ENCODE assay signal across 9 mouse cellular contexts in genomic region chr7:28957997-28958725, GRCm38 (mm10). TPM values are rescaled to one million over a fixed set of nuclear protein-coding genes. Genes with fewer than 3 reads are reported as not detected.
DNase-seq lines count a peak whose midpoint lies in the region; ATAC-seq and TF ChIP-seq lines count a peak whose summit lies in the region.
"Had no signal": no experiment of that assay in that cellular context is flagged by ENCODE, and none has a peak within 500 bp of the region (broad histone marks: within the 10 kb centered on the region; RNA-seq: fewer than 3 reads in every experiment).

No protein-coding gene starts in this region.

- peaks cover 12% of the 10 kb centered on the region for H3K36me3 ChIP-seq in embryonic facial prominence, embryonic 13.5 days
- peaks cover 32% of the 10 kb centered on the region for H3K36me3 ChIP-seq in embryonic facial prominence, embryonic 10.5 days (replicated peaks)
- H3K36me3 ChIP-seq in kidney, postnatal 0 days (ENCODE audit: insufficient read depth, low read length) = no peaks in the 10 kb centered on the region
- H3K36me3 ChIP-seq in embryonic facial prominence, embryonic 15.5 days = 0 out of 2 replicates have a peak, but pooled peaks cover 6% of the 10 kb centered on the region
- no peaks in the 10 kb centered on the region for H3K36me3 ChIP-seq in liver, postnatal 0 days (replicated peaks; ENCODE audit: insufficient read depth, low read length)
- H3K36me3 ChIP-seq in midbrain, embryonic 14.5 days (ENCODE audit: control insufficient read depth, insufficient read depth, low read length) = no peaks in the 10 kb centered on the region

- no peak for TF ChIP-seq CTCF in kidney, postnatal 0 days (IDR thresholded peaks at IDR 0.05; ENCODE audit: low read depth)
- no peak for TF ChIP-seq CTCF in liver, postnatal 0 days (IDR thresholded peaks at IDR 0.05; ENCODE audit: low read depth)

- no peak for TF ChIP-seq EP300 in liver, postnatal 0 days (IDR thresholded peaks at IDR 0.05; ENCODE audit: low read depth)

- H3K4me2 ChIP-seq in embryonic facial prominence, embryonic 13.5 days = no peak overlapping the region; the same call in 1 of the 2 replicates
- H3K4me2 ChIP-seq in kidney, postnatal 0 days (ENCODE audit: low read length) = peak overlapping the region; percentile 91
- H3K4me2 ChIP-seq in embryonic facial prominence, embryonic 15.5 days (replicated peaks) = no peak overlapping the region
- H3K4me2 ChIP-seq in liver, postnatal 0 days (ENCODE audit: low read depth, low read length) = peak overlapping the region; percentile 92
- no peak overlapping the region for H3K4me2 ChIP-seq in midbrain, embryonic 14.5 days (ENCODE audit: low read length)
- H3K4me2 ChIP-seq: midbrain, embryonic 11.5 days had no signal

- no peaks in the 10 kb centered on the region for H3K9me3 ChIP-seq in embryonic facial prominence, embryonic 13.5 days
- H3K9me3 ChIP-seq in embryonic facial prominence, embryonic 10.5 days = no peaks in the 10 kb centered on the region
- H3K9me3 ChIP-seq in kidney, postnatal 0 days (replicated peaks; ENCODE audit: low read length) = no peaks in the 10 kb centered on the region
- no peaks in the 10 kb centered on the region for H3K9me3 ChIP-seq in embryonic facial prominence, embryonic 15.5 days (replicated peaks)
- no peaks in the 10 kb centered on the region for H3K9me3 ChIP-seq in liver, postnatal 0 days (ENCODE audit: low read length)
- no peaks in the 10 kb centered on the region for H3K9me3 ChIP-seq in midbrain, embryonic 14.5 days (ENCODE audit: control insufficient read depth, low read length)

- WGBS in embryonic facial prominence, embryonic 13.5 days = 56% methylated on average over 1 of the region's 1 CpGs
- WGBS in embryonic facial prominence, embryonic 10.5 days = 75% methylated on average over 1 of the region's 1 CpGs
- WGBS in kidney, postnatal 0 days = 63% methylated on average over 1 of the region's 1 CpGs
- WGBS in embryonic facial prominence, embryonic 15.5 days = 56% methylated on average over 1 of the region's 1 CpGs
- WGBS in liver, postnatal 0 days (ENCODE audit: insufficient replicate concordance) = 28% methylated on average over 1 of the region's 1 CpGs
- 82% methylated on average over 1 of the region's 1 CpGs for WGBS in midbrain, embryonic 14.5 days

- H3K4me3 ChIP-seq in embryonic facial prominence, embryonic 13.5 days = no peak overlapping the region
- H3K4me3 ChIP-seq in embryonic facial prominence, embryonic 10.5 days = no peak overlapping the region
- H3K4me3 ChIP-seq in kidney, postnatal 0 days (replicated peaks; ENCODE audit: low read depth, low read length) = no peak overlapping the region
- no peak overlapping the region for H3K4me3 ChIP-seq in embryonic facial prominence, embryonic 15.5 days (replicated peaks)
- H3K4me3 ChIP-seq in liver, postnatal 0 days (ENCODE audit: low read depth, low read length) = no peak overlapping the region; the same call in 1 of the 2 replicates
- H3K4me3 ChIP-seq in midbrain, embryonic 14.5 days (replicated peaks; ENCODE audit: low read depth, low read length) = no peak overlapping the region

- no peak overlapping the region for H3K27ac ChIP-seq in embryonic facial prominence, embryonic 13.5 days
- no peak overlapping the region for H3K27ac ChIP-seq in embryonic facial prominence, embryonic 10.5 days (replicated peaks)
- 0 out of 2 replicates have a peak overlapping the region, but pooled peaks have one; percentile 31 for H3K27ac ChIP-seq in kidney, postnatal 0 days
- H3K27ac ChIP-seq in embryonic facial prominence, embryonic 15.5 days (replicated peaks) = peak overlapping the region; percentile 34; the same call in 1 of the 2 replicates
- H3K27ac ChIP-seq in liver, postnatal 0 days (ENCODE audit: low read depth) = peak overlapping the region; percentile 69
- no peak overlapping the region for H3K27ac ChIP-seq in midbrain, embryonic 14.5 days (replicated peaks; ENCODE audit: low read depth, low read length)

- peaks cover 70% of the 10 kb centered on the region for H3K4me1 ChIP-seq in embryonic facial prominence, embryonic 13.5 days
- H3K4me1 ChIP-seq in embryonic facial prominence, embryonic 10.5 days = peaks cover 80% of the 10 kb centered on the region
- peaks cover 49% of the 10 kb centered on the region for H3K4me1 ChIP-seq in kidney, postnatal 0 days (replicated peaks; ENCODE audit: insufficient read depth, low read length)
- peaks cover 70% of the 10 kb centered on the region for H3K4me1 ChIP-seq in embryonic facial prominence, embryonic 15.5 days
- peaks cover 78% of the 10 kb centered on the region for H3K4me1 ChIP-seq in liver, postnatal 0 days (ENCODE audit: insufficient read depth)
- H3K4me1 ChIP-seq in midbrain, embryonic 14.5 days (ENCODE audit: control insufficient read depth, insufficient read depth, low read length) = peaks cover 33% of the 10 kb centered on the region

- 0 out of 2 replicates have a peak overlapping the region, but pooled peaks have one; percentile 16 for H3K9ac ChIP-seq in embryonic facial prominence, embryonic 13.5 days
- H3K9ac ChIP-seq in kidney, postnatal 0 days (ENCODE audit: low read depth, low read length) = no peak overlapping the region
- H3K9ac ChIP-seq in embryonic facial prominence, embryonic 15.5 days = no peak overlapping the region
- H3K9ac ChIP-seq in liver, postnatal 0 days (replicated peaks) = peak overlapping the region; percentile 93; the same call in 1 of the 2 replicates
- H3K9ac ChIP-seq in midbrain, embryonic 14.5 days (replicated peaks; ENCODE audit: low read length) = no peak overlapping the region

- no peak for ATAC-seq in embryonic facial prominence, embryonic 13.5 days (ENCODE audit: insufficient number of reproducible peaks, insufficient read depth, low FRiP score, low TSS enrichment, low read depth)
- ATAC-seq in kidney, postnatal 0 days (replicated peaks; ENCODE audit: low FRiP score, low read depth) = no peak
- ATAC-seq in embryonic facial prominence, embryonic 15.5 days (ENCODE audit: insufficient number of reproducible peaks, low FRiP score, low TSS enrichment, low read depth) = no peak
- ATAC-seq in liver, postnatal 0 days = no peak
- no peak for ATAC-seq in midbrain, embryonic 14.5 days (ENCODE audit: low FRiP score, low TSS enrichment)
- ATAC-seq in cerebellum, adult (ENCODE audit: insufficient number of reproducible peaks, low FRiP score, low TSS enrichment) = no peak

- no peak for DNase-seq in embryonic facial prominence, embryonic 10.5 days (ENCODE audit: low spot score)
- DNase-seq in kidney, postnatal 0 days (ENCODE audit: low spot score) = no peak
- no peak for DNase-seq in kidney, adult 9 months
- DNase-seq in liver, postnatal 0 days = no peak
- DNase-seq in midbrain, embryonic 14.5 days = no peak

- no peaks in the 10 kb centered on the region for H3K27me3 ChIP-seq in embryonic facial prominence, embryonic 13.5 days
- no peaks in the 10 kb centered on the region for H3K27me3 ChIP-seq in embryonic facial prominence, embryonic 10.5 days (replicated peaks; ENCODE audit: low read depth, poor library complexity, severe bottlenecking)
- H3K27me3 ChIP-seq in kidney, postnatal 0 days (ENCODE audit: insufficient read depth, low read length) = no peaks in the 10 kb centered on the region
- no peaks in the 10 kb centered on the region for H3K27me3 ChIP-seq in embryonic facial prominence, embryonic 15.5 days
- no peaks in the 10 kb centered on the region for H3K27me3 ChIP-seq in liver, postnatal 0 days (ENCODE audit: insufficient read depth, low read length)
- H3K27me3 ChIP-seq in midbrain, embryonic 14.5 days (ENCODE audit: control insufficient read depth, insufficient read depth, low read length) = no peaks in the 10 kb centered on the region

RNA-seq across cellular contexts. Expression of gene Actn4, which starts 4.0 kb away (rescaled TPM):
- 232 and 258 TPM in 2 replicates for polyA plus RNA-seq in embryonic facial prominence, embryonic 13.5 days (2015; fragmentation: Nextera tagmentation; extraction: Ambion mirVana)
- polyA plus RNA-seq in embryonic facial prominence, embryonic 10.5 days (2016; fragmentation: Nextera tagmentation; extraction: Ambion mirVana) = 260 and 269 TPM in 2 replicates
- 255 and 280 TPM in 2 replicates for polyA plus RNA-seq in kidney, postnatal 0 days (2015; fragmentation: Nextera tagmentation; extraction: Ambion mirVana)
- polyA plus RNA-seq in embryonic facial prominence, embryonic 15.5 days (2015; fragmentation: Nextera tagmentation; extraction: Ambion mirVana) = 321 and 328 TPM in 2 replicates
- polyA plus RNA-seq in liver, postnatal 0 days (2015; fragmentation: Nextera tagmentation; extraction: Ambion mirVana) = 76.3 and 81.2 TPM in 2 replicates
- polyA plus RNA-seq in midbrain, embryonic 14.5 days (2014; fragmentation: Nextera tagmentation; extraction: Ambion mirVana) = 102 and 118 TPM in 2 replicates

RNA-seq across cellular contexts. Expression of gene Eif3k, which starts 23.5 kb away (rescaled TPM):
- polyA plus RNA-seq in embryonic facial prominence, embryonic 13.5 days (2015; fragmentation: Nextera tagmentation; extraction: Ambion mirVana) = 453 and 455 TPM in 2 replicates
- 444 and 454 TPM in 2 replicates for polyA plus RNA-seq in embryonic facial prominence, embryonic 10.5 days (2016; fragmentation: Nextera tagmentation; extraction: Ambion mirVana)
- polyA plus RNA-seq in kidney, postnatal 0 days (2015; fragmentation: Nextera tagmentation; extraction: Ambion mirVana) = 467 and 479 TPM in 2 replicates
- 403 and 405 TPM in 2 replicates for polyA plus RNA-seq in embryonic facial prominence, embryonic 15.5 days (2015; fragmentation: Nextera tagmentation; extraction: Ambion mirVana)
- polyA plus RNA-seq in liver, postnatal 0 days (2015; fragmentation: Nextera tagmentation; extraction: Ambion mirVana) = 162 and 166 TPM in 2 replicates
- polyA plus RNA-seq in midbrain, embryonic 14.5 days (2014; fragmentation: Nextera tagmentation; extraction: Ambion mirVana) = 320 and 343 TPM in 2 replicates

RNA-seq across cellular contexts. Expression of gene Map4k1, which starts 23.7 kb away (rescaled TPM):
- 7.7 and 9.9 TPM in 2 replicates for polyA plus RNA-seq in embryonic facial prominence, embryonic 13.5 days (2015; fragmentation: Nextera tagmentation; extraction: Ambion mirVana)
- polyA plus RNA-seq in embryonic facial prominence, embryonic 10.5 days (2016; fragmentation: Nextera tagmentation; extraction: Ambion mirVana) = 11.6 and 14.4 TPM in 2 replicates
- polyA plus RNA-seq in kidney, postnatal 0 days (2015; fragmentation: Nextera tagmentation; extraction: Ambion mirVana) = 7.6 and 9.5 TPM in 2 replicates
- polyA plus RNA-seq in embryonic facial prominence, embryonic 15.5 days (2015; fragmentation: Nextera tagmentation; extraction: Ambion mirVana) = 7.5 and 7.7 TPM in 2 replicates
- 11.9 and 16.5 TPM in 2 replicates for polyA plus RNA-seq in liver, postnatal 0 days (2015; fragmentation: Nextera tagmentation; extraction: Ambion mirVana)
- 5.5 and 10.2 TPM in 2 replicates for polyA plus RNA-seq in midbrain, embryonic 14.5 days (2014; fragmentation: Nextera tagmentation; extraction: Ambion mirVana)

Comparison
In these comparisons a context has a peak if more than half of its experiments do, and no peak if none do; other contexts are left out.
1. H3K27ac ChIP-seq: peak in kidney, postnatal 0 days (single experiment), embryonic facial prominence, embryonic 15.5 days (single experiment) and liver, postnatal 0 days (single experiment); none in embryonic facial prominence, embryonic 13.5 days (single experiment), embryonic facial prominence, embryonic 10.5 days (single experiment) and midbrain, embryonic 14.5 days (single experiment).
2. H3K9ac ChIP-seq: peak in embryonic facial prominence, embryonic 13.5 days (single experiment) and liver, postnatal 0 days (single experiment); none in kidney, postnatal 0 days (single experiment), embryonic facial prominence, embryonic 15.5 days (single experiment) and midbrain, embryonic 14.5 days (single experiment).
3. H3K4me2 ChIP-seq: peak in kidney, postnatal 0 days (single experiment) and liver, postnatal 0 days (single experiment); none in embryonic facial prominence, embryonic 13.5 days (single experiment), embryonic facial prominence, embryonic 15.5 days (single experiment) and midbrain, embryonic 14.5 days (single experiment).